Mouse (Mus musculus): Measurements from ENCODE around the gene Rabl2. TPM values are rescaled to one million over a fixed set of nuclear protein-coding genes. Genes with fewer than 3 reads are reported as not detected.

Gene Rabl2
- 10 to 100 TPM; 29.6 to 29.9 TPM for total RNA-seq (2021)
- long read RNA-seq, experiment 1, transcript Rabl2-201 (9 exons, 1,640 nt) = major isoform, 11 of 18 reads
- long read RNA-seq, experiment 1, partial matches to known transcripts = 1 of 18 reads
- long read RNA-seq, experiment 1, other reads (novel, unspliced or antisense) = 6 of 18 reads
- long read RNA-seq, experiment 2, transcript Rabl2-201 (9 exons, 1,640 nt) = major isoform, 8 of 20 reads
- long read RNA-seq, experiment 2, partial matches to known transcripts = 2 of 20 reads
- long read RNA-seq, experiment 2, other reads (novel, unspliced or antisense) = 8 of 20 reads

- peak; percentile 81 to 84 for DNase-seq (ENCODE audit: low spot score in 2 of 2)
- Histone ChIP-seq H3K27ac (peak within 1 kb of the TSS; percentile 91), H3K4me3 (peak within 1 kb of the TSS; percentile 82)
- peak; percentile 48 for TF ChIP-seq CTCF (conservative IDR thresholded peaks at IDR 0.05)
These were observed at the start of gene Rabl2 for GRCm38 (mm10) chr15:89591723-89592455. Gene Rabl2, minus strand, starts transcription at chr15:89591923.

GRCm38 (mm10) chr15:89623626-89623959 lies 31.9 kb upstream of the Rabl2 start:
- DNase-seq (ENCODE audit: low spot score in 2 of 2) = peak; percentile 66 to 81
- Histone ChIP-seq H3K27ac (peak overlapping the region; percentile 65; the same call in 1 of the 2 replicates), H3K4me3 (no peak overlapping the region)
- TF ChIP-seq CTCF (conservative IDR thresholded peaks at IDR 0.05) = peak; percentile 92

- Histone ChIP-seq H3K27ac (peak overlapping the region; percentile 65), H3K4me3 (no peak overlapping the region)
- DNase-seq (ENCODE audit: low spot score in 2 of 2) = no peak
- TF ChIP-seq CTCF (conservative IDR thresholded peaks at IDR 0.05) = no peak
These were observed 31.4 kb upstream of the Rabl2 start for GRCm38 (mm10) chr15:89622959-89623625.

GRCm38 (mm10) chr15:89622312-89622958 lies 30.7 kb upstream of the Rabl2 start:
- TF ChIP-seq CTCF (conservative IDR thresholded peaks at IDR 0.05) = peak; percentile 90

GRCm38 (mm10) chr15:89607888-89608287 lies 16.2 kb upstream of the Rabl2 start:
- TF ChIP-seq CTCF (conservative IDR thresholded peaks at IDR 0.05) = no peak
- no peak for DNase-seq (ENCODE audit: low spot score in 2 of 2)
- no peak overlapping the region for H3K4me3 ChIP-seq
- no peak overlapping the region for H3K27ac ChIP-seq

More at GRCm38 (mm10) chr15:89622312-89622958, 30.7 kb upstream of the Rabl2 start:
- peak; percentile 50 to 63 for DNase-seq (ENCODE audit: low spot score in 2 of 2)
- Histone ChIP-seq H3K27ac (peak overlapping the region; percentile 65), H3K4me3 (no peak overlapping the region)

GRCm38 (mm10) chr15:89607480-89607879 lies 15.8 kb upstream of the Rabl2 start:
- no peak for DNase-seq (ENCODE audit: low spot score in 2 of 2)
- no peak overlapping the region for H3K27ac ChIP-seq
- TF ChIP-seq CTCF (conservative IDR thresholded peaks at IDR 0.05) = no peak
- H3K4me3 ChIP-seq = no peak overlapping the region

- no peak overlapping the region for H3K27ac ChIP-seq
- DNase-seq (ENCODE audit: low spot score in 2 of 2) = no peak
- TF ChIP-seq CTCF (conservative IDR thresholded peaks at IDR 0.05) = peak; percentile 69
- no peak overlapping the region for H3K4me3 ChIP-seq
These were observed 14.3 kb upstream of the Rabl2 start for GRCm38 (mm10) chr15:89605822-89606570.

GRCm38 (mm10) chr15:89592548-89592947 lies 825 bp upstream of the Rabl2 start:
- Histone ChIP-seq H3K4me3 (no peak overlapping the region), H3K27ac (no peak overlapping the region)
- no peak for DNase-seq (ENCODE audit: low spot score in 2 of 2)
- TF ChIP-seq CTCF (conservative IDR thresholded peaks at IDR 0.05) = no peak

GRCm38 (mm10) chr15:89591317-89591716 lies 406 bp downstream of the Rabl2 start:
- no peak for DNase-seq (ENCODE audit: low spot score in 2 of 2)
- TF ChIP-seq CTCF (conservative IDR thresholded peaks at IDR 0.05) = no peak
- Histone ChIP-seq H3K4me3 (peak overlapping the region; percentile 82), H3K27ac (peak overlapping the region; percentile 91)

GRCm38 (mm10) chr15:89589146-89589545 lies 2.6 kb downstream of the Rabl2 start:
- no peak for TF ChIP-seq CTCF (conservative IDR thresholded peaks at IDR 0.05)
- Histone ChIP-seq H3K27ac (no peak overlapping the region), H3K4me3 (no peak overlapping the region)
- DNase-seq (ENCODE audit: low spot score in 2 of 2) = no peak

GRCm38 (mm10) chr15:89585631-89586030 lies 6.1 kb downstream of the Rabl2 start:
- Histone ChIP-seq H3K4me3 (no peak overlapping the region), H3K27ac (no peak overlapping the region)
- TF ChIP-seq CTCF (conservative IDR thresholded peaks at IDR 0.05) = no peak
- DNase-seq (ENCODE audit: low spot score in 2 of 2) = no peak

- no peak for TF ChIP-seq CTCF (conservative IDR thresholded peaks at IDR 0.05)
- H3K27ac ChIP-seq = no peak overlapping the region
- DNase-seq (ENCODE audit: low spot score in 2 of 2) = no peak
- no peak overlapping the region for H3K4me3 ChIP-seq
These were observed 6.6 kb downstream of the Rabl2 start for GRCm38 (mm10) chr15:89585101-89585500.
